Mouse (Mus musculus): ENCODE data around the gene Notch2. TPM values are rescaled to one million over a fixed set of nuclear protein-coding genes. Genes with fewer than 3 reads are reported as not detected.

Notch2 gene
- polyA plus RNA-seq, 1 experiment from 2014 or later: 31.1 TPM

DNA sequence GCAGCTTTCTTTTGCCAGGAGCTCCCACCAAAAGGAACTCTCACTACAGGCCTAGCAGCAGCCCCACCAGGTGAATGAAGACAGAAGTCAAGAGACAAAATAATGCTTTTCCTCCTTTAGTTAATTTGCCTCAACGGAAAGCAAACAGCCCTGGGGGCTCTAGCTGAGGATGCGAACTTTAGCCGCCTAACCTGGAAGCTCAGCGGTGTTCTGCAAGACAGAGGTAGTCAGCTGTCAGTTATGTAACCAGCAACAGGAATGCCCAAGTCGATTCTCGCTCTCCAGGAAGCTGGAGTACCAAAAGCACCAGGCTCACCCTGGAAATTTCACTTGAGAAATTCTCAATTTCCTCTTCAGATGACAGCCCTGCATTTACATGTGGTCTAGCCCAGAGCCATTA, 36.6 kb upstream of the Notch2 start:
- no peak overlapping the region for H3K4me3 ChIP-seq (ENCODE audit: low read length)
- H3K4me2 ChIP-seq (replicated peaks; ENCODE audit: low read depth, low read length): no peak overlapping the region
- ATAC-seq (ENCODE audit: low FRiP score, low TSS enrichment): no peak
- no peak overlapping the region for H3K27ac ChIP-seq (ENCODE audit: low read length)
- 79% methylated on average over 6 of the region's 6 CpGs for WGBS
- no peaks in the 10 kb centered on the region for H3K9me3 ChIP-seq (ENCODE audit: low read length)
- H3K4me1 ChIP-seq (ENCODE audit: insufficient read depth, low read length): peaks cover 18% of the 10 kb centered on the region
- H3K27me3 ChIP-seq (ENCODE audit: insufficient read depth, low read length): no peaks in the 10 kb centered on the region
- no peak overlapping the region for H3K9ac ChIP-seq (replicated peaks; ENCODE audit: low read length)
- H3K36me3 ChIP-seq (ENCODE audit: insufficient read depth, low read length): no peaks in the 10 kb centered on the region

DNA sequence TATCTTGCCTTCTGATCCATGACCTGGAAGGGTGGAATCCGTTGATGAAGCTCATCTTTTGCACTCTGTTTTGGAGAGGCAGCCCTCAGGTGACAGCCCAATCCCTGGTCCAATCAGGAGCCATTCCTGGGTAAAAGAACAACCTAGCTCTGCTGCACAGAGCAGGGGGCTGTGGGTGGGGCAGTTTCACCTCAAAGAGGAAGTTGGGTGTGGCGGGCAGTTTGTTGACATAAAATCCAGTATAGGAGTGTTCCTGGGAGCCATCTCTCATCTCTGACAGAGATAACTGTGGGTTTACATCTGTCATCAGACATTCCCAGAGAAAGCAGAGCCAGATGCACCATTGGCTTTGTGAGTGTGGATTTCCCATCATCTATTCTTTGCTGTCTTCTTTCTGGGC, 34.6 kb upstream of the Notch2 start:
- no peaks in the 10 kb centered on the region for H3K4me1 ChIP-seq (ENCODE audit: insufficient read depth, low read length)
- no peak overlapping the region for H3K4me2 ChIP-seq (replicated peaks; ENCODE audit: low read depth, low read length)
- no peaks in the 10 kb centered on the region for H3K36me3 ChIP-seq (ENCODE audit: insufficient read depth, low read length)
- H3K4me3 ChIP-seq (ENCODE audit: low read length): no peak overlapping the region
- WGBS: 83% methylated on average over 2 of the region's 2 CpGs
- ATAC-seq (ENCODE audit: low FRiP score, low TSS enrichment): no peak
- no peaks in the 10 kb centered on the region for H3K27me3 ChIP-seq (ENCODE audit: insufficient read depth, low read length)
- H3K27ac ChIP-seq (ENCODE audit: low read length): no peak overlapping the region
- H3K9me3 ChIP-seq (ENCODE audit: low read length): no peaks in the 10 kb centered on the region
- H3K9ac ChIP-seq (replicated peaks; ENCODE audit: low read length): no peak overlapping the region

DNA sequence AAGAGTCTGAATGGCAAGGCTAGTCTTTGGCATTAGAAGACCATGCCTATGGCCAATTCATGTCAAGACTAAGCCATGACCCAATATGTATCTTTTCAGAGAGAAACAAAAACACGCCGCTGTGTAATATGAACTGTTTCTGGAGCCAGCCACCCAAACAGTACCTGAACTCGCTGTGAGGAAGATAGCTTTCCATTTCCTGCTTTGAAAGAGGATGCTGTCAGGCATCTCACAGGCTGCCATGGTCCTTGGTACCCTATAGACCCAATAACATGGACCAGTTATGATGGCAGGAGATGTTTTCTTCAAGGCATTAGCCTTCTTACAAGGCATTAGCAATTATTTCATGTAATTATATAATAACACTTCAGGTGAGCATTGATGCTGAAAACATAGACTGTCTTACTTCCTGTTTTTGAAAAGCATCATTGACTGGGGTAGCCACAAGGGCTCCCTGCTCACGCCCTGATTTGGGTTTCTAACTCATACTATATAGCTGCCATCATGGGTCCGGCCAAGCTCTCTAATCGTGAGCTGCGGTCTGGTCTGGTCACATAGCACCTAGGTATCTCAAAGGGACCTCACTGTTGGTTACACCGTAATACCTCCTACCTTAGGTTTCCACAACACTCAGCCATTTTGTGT, 32.5 kb upstream of the Notch2 start:
- Histone ChIP-seq H3K27ac (ENCODE audit: low read length) (no peak overlapping the region), H3K9ac (replicated peaks; ENCODE audit: low read length) (no peak overlapping the region), H3K9me3 (ENCODE audit: low read length) (no peaks in the 10 kb centered on the region), H3K4me3 (ENCODE audit: low read length) (no peak overlapping the region), H3K27me3 (ENCODE audit: insufficient read depth, low read length) (no peaks in the 10 kb centered on the region), H3K4me2 (replicated peaks; ENCODE audit: low read depth, low read length) (no peak overlapping the region), H3K36me3 (ENCODE audit: insufficient read depth, low read length) (no peaks in the 10 kb centered on the region), H3K4me1 (ENCODE audit: insufficient read depth, low read length) (no peaks in the 10 kb centered on the region)
- 78% methylated on average over 8 of the region's 8 CpGs for WGBS
- ATAC-seq (ENCODE audit: low FRiP score, low TSS enrichment): no peak

DNA sequence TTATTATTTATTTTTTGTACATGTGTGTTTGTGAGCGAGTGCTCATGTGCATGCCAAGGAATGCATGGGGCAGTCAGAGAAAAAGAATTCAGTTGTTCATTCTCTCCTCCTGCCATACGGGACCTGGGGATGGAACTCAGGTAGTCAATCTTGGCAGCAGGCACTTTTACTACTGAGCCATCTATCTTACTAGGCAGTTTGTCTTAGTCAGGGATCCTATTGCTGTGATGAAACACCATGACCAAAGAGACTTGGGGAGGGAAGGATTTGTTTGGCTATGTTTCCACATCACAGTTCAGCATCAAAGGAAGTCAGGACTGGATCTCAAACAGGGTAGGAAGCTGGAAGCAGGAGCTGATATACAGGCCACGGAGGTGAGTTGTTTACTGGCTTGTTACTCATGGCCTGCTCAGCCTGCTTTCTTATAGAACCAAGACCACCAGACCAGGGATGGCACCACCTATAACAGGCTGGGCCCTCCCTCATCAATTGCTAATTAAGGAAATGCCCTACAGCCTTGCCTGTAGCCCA, 31.9 kb upstream of the Notch2 start:
- no peak overlapping the region for H3K4me3 ChIP-seq (ENCODE audit: low read length)
- no peaks in the 10 kb centered on the region for H3K27me3 ChIP-seq (ENCODE audit: insufficient read depth, low read length)
- H3K9ac ChIP-seq (replicated peaks; ENCODE audit: low read length): no peak overlapping the region
- H3K27ac ChIP-seq (ENCODE audit: low read length): 0 out of 2 replicates have a peak overlapping the region, but pooled peaks have one; percentile 17
- no peaks in the 10 kb centered on the region for H3K4me1 ChIP-seq (ENCODE audit: insufficient read depth, low read length)
- H3K36me3 ChIP-seq (ENCODE audit: insufficient read depth, low read length): no peaks in the 10 kb centered on the region
- H3K9me3 ChIP-seq (ENCODE audit: low read length): no peaks in the 10 kb centered on the region
- ATAC-seq (ENCODE audit: low FRiP score, low TSS enrichment): peak; percentile 80
- WGBS: 34% methylated on average over 3 of the region's 3 CpGs
- no peak overlapping the region for H3K4me2 ChIP-seq (replicated peaks; ENCODE audit: low read depth, low read length)

DNA sequence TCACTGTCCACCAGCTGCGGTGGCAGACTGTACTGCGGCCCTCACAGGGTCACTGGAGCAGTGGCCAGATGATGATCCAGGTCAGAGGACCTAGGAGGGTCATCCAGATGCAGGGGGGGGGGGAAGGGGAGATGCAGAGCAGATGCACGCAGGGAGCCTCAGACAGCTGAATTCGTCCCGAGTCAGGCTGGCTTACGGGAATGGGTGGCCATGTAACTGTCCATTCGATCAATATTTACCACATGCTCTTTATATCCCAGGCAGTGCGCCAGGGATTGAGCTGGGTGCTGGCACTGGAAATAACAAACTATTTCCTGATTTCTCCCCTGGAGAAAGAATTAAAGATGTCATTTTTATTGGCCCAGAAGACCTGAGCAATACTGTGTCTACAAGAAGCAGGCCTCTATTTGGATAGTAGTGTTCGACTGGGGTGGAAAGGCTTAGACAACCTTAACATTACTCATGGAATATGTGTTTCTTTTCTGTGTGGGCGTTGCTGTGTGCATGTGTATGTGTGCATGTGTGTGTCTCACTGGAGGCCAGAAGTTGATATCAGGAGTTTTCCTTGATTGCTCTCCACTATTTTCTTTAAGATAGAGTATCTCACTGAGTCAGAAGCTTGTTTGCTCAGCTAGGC, 28.3 kb upstream of the Notch2 start:
- H3K4me2 ChIP-seq (replicated peaks; ENCODE audit: low read depth, low read length): no peak overlapping the region
- H3K27ac ChIP-seq (ENCODE audit: low read length): no peak overlapping the region
- WGBS: 79% methylated on average over 10 of the region's 10 CpGs
- no peak overlapping the region for H3K4me3 ChIP-seq (ENCODE audit: low read length)
- no peaks in the 10 kb centered on the region for H3K9me3 ChIP-seq (ENCODE audit: low read length)
- H3K36me3 ChIP-seq (ENCODE audit: insufficient read depth, low read length): no peaks in the 10 kb centered on the region
- no peak for ATAC-seq (ENCODE audit: low FRiP score, low TSS enrichment)
- no peaks in the 10 kb centered on the region for H3K27me3 ChIP-seq (ENCODE audit: insufficient read depth, low read length)
- no peak overlapping the region for H3K9ac ChIP-seq (replicated peaks; ENCODE audit: low read length)
- H3K4me1 ChIP-seq (ENCODE audit: insufficient read depth, low read length): no peaks in the 10 kb centered on the region

DNA sequence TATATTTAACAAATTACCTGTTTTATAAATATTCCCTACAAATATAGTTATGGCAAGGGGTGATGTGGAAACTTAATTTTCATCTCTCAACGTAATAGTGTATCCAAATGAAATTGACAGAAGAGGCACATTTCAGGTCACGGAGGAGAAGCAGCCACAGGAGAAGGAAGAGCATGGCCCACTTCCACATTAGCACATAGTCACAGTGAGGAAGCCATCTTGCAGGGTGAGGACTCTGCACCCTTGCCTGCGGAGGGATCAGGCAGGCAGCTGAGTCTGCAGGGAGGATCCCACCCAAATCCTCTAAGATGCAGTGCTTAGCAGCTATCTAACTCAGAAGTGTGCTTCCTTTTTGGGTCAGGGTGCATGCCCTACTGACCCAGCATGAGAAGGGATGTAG, 27.6 kb upstream of the Notch2 start:
- ATAC-seq (ENCODE audit: low FRiP score, low TSS enrichment): no peak
- no peaks in the 10 kb centered on the region for H3K27me3 ChIP-seq (ENCODE audit: insufficient read depth, low read length)

DNA sequence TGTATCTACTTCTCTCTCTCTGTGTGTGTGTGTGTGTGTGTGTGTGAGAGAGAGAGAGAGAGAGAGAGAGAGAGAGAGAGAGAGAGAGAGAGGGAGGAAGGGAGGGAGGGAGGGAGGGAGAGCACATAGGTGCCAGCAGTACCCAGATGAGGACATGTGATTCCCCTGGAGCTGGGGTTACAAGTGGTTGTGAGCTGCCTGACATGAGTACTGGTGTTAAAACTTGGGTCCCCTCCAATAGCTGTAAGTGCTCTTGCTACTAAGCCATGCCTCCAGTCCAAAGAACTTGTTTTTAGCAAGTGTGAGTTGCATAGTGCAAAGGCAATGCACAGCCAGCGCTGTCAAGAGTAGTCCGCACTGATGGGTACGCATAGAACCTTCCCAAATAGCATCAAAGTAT, 26.2 kb upstream of the Notch2 start:
- H3K36me3 ChIP-seq (ENCODE audit: insufficient read depth, low read length): no peaks in the 10 kb centered on the region
- H3K4me1 ChIP-seq (ENCODE audit: insufficient read depth, low read length): no peaks in the 10 kb centered on the region
- no peak for ATAC-seq (ENCODE audit: low FRiP score, low TSS enrichment)
- no peaks in the 10 kb centered on the region for H3K9me3 ChIP-seq (ENCODE audit: low read length)
- WGBS: 93% methylated on average over 3 of the region's 3 CpGs
- no peak overlapping the region for H3K9ac ChIP-seq (replicated peaks; ENCODE audit: low read length)
- no peak overlapping the region for H3K27ac ChIP-seq (ENCODE audit: low read length)
- no peak overlapping the region for H3K4me3 ChIP-seq (ENCODE audit: low read length)
- H3K27me3 ChIP-seq (ENCODE audit: insufficient read depth, low read length): no peaks in the 10 kb centered on the region
- no peak overlapping the region for H3K4me2 ChIP-seq (replicated peaks; ENCODE audit: low read depth, low read length)

More for the DNA sequence above, 27.6 kb upstream of the Notch2 start:
- no peaks in the 10 kb centered on the region for H3K4me1 ChIP-seq (ENCODE audit: insufficient read depth, low read length)
- WGBS: 91% methylated on average over 3 of the region's 3 CpGs
- no peak overlapping the region for H3K9ac ChIP-seq (replicated peaks; ENCODE audit: low read length)
- no peak overlapping the region for H3K4me2 ChIP-seq (replicated peaks; ENCODE audit: low read depth, low read length)
- no peaks in the 10 kb centered on the region for H3K9me3 ChIP-seq (ENCODE audit: low read length)
- H3K27ac ChIP-seq (ENCODE audit: low read length): no peak overlapping the region
- no peaks in the 10 kb centered on the region for H3K36me3 ChIP-seq (ENCODE audit: insufficient read depth, low read length)
- no peak overlapping the region for H3K4me3 ChIP-seq (ENCODE audit: low read length)

DNA sequence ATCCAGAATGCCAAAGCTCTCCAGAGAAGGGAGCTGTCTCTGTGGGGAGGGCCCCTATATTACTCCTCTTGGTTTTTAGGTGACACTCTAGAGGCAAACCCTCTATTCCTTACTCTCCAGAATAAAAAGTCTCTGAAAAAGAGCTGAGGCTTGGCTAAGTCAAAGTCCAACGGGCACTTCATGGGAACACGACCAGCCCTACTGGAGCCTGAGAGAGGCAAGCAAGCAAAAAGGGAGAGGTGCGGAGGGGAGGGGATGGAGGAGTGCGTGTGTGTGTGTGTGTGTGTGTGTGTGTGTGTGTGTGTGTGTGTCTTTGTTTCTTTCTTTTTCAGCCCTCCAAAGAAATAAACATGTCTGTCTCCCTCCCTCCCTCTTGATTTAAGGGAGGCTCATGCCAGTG, 24.6 kb upstream of the Notch2 start:
- H3K27ac ChIP-seq (ENCODE audit: low read length): no peak overlapping the region
- no peaks in the 10 kb centered on the region; the same call in 1 of the 2 replicates for H3K4me1 ChIP-seq (ENCODE audit: insufficient read depth, low read length)
- H3K27me3 ChIP-seq (ENCODE audit: insufficient read depth, low read length): no peaks in the 10 kb centered on the region
- no peak overlapping the region for H3K4me3 ChIP-seq (ENCODE audit: low read length)
- H3K36me3 ChIP-seq (ENCODE audit: insufficient read depth, low read length): no peaks in the 10 kb centered on the region
- no peak overlapping the region for H3K4me2 ChIP-seq (replicated peaks; ENCODE audit: low read depth, low read length)
- WGBS: 53% methylated on average over 4 of the region's 4 CpGs
- ATAC-seq (ENCODE audit: low FRiP score, low TSS enrichment): peak; percentile 61; the same call in 1 of the 2 replicates
- H3K9ac ChIP-seq (replicated peaks; ENCODE audit: low read length): no peak overlapping the region
- H3K9me3 ChIP-seq (ENCODE audit: low read length): no peaks in the 10 kb centered on the region

DNA sequence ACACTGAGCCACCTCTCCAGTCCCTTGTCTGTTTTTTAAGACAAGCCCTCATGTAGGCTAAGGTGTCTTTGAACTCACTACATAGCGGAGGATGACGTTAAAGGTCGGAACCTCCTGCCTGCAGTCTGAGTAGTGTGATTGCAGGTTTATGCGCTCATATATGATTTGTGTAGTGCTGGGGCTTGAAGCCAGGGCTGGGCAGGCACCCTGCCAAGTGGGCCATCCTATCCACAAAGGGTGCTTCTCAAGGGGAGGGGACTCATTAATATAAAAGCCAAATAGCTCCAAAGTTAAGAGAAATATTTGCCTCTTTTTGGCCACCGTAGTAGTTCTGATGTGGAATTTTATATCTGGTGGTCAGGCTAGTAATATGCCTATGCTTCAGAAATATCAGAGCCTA, 22.8 kb upstream of the Notch2 start:
- no peak overlapping the region for H3K27ac ChIP-seq (ENCODE audit: low read length)
- 84% methylated on average over 5 of the region's 5 CpGs for WGBS
- H3K4me1 ChIP-seq (ENCODE audit: insufficient read depth, low read length): no peaks in the 10 kb centered on the region; the same call in 1 of the 2 replicates
- no peaks in the 10 kb centered on the region for H3K27me3 ChIP-seq (ENCODE audit: insufficient read depth, low read length)
- H3K4me3 ChIP-seq (ENCODE audit: low read length): no peak overlapping the region
- H3K36me3 ChIP-seq (ENCODE audit: insufficient read depth, low read length): no peaks in the 10 kb centered on the region
- no peak overlapping the region for H3K9ac ChIP-seq (replicated peaks; ENCODE audit: low read length)
- no peak overlapping the region for H3K4me2 ChIP-seq (replicated peaks; ENCODE audit: low read depth, low read length)
- no peaks in the 10 kb centered on the region for H3K9me3 ChIP-seq (ENCODE audit: low read length)
- no peak for ATAC-seq (ENCODE audit: low FRiP score, low TSS enrichment)

DNA sequence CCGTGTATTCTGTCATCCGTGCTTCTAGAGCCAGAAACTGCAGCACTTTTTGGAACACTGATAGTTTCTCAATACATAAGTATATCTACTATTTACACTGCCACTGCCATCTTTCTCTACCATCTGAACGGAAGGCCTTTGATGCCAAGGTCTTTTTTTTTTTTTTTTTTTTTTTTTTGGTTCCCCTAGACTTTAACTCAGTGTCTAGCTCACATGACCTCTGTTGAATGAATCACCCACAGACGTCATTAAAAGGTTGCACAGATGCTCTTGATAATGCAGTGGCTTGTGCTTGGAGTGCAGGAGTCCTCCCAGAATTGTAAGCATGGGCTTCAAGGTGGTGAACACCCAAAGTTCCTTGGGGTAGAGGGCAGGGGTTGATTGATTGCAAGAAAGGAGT, 21.0 kb upstream of the Notch2 start:
- Histone ChIP-seq H3K9me3 (ENCODE audit: low read length) (no peaks in the 10 kb centered on the region), H3K27ac (ENCODE audit: low read length) (no peak overlapping the region), H3K4me2 (replicated peaks; ENCODE audit: low read depth, low read length) (no peak overlapping the region), H3K9ac (replicated peaks; ENCODE audit: low read length) (no peak overlapping the region), H3K27me3 (ENCODE audit: insufficient read depth, low read length) (no peaks in the 10 kb centered on the region), H3K36me3 (ENCODE audit: insufficient read depth, low read length) (no peaks in the 10 kb centered on the region), H3K4me1 (ENCODE audit: insufficient read depth, low read length) (no peaks in the 10 kb centered on the region; the same call in 1 of the 2 replicates), H3K4me3 (ENCODE audit: low read length) (no peak overlapping the region)
- ATAC-seq (ENCODE audit: low FRiP score, low TSS enrichment): no peak
- 47% methylated on average over 4 of the region's 4 CpGs for WGBS

Measured in kidney, embryonic 16.5 days (tissue).